Mouse (Mus musculus): ENCODE measurements around the gene Smyd1.

DNA sequence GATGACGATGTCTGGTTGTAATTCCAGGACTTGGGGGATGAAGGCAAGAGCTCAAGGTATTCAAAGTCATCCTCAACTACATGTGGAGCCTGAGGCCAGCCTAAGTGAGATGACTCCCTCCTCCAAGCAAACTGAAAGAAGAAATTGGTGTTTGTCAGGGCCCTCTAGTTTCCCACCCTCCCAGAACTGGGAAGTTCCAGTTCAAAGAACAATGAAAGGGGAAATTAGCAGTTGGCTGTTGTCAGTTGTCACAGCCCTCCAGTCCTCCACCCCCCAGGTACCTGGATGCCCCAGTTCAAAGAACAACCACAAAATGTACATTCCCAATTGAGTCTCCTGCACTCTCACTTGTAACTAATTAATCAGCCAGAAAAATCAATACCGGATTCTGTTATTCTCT is 113.3 kb downstream of the Smyd1 start:
- TF ChIP-seq CTCF (IDR thresholded peaks at IDR 0.05; ENCODE audit: insufficient read depth, low read depth, low read length): no peak
- no peak for TF ChIP-seq POLR2A (IDR thresholded peaks at IDR 0.05; ENCODE audit: insufficient read depth, low read depth, low read length)
